Mouse (Mus musculus) G1E (cell line): ENCODE measurements around the gene Traf2. TPM values are rescaled to one million over a fixed set of nuclear protein-coding genes. Genes with fewer than 3 reads are reported as not detected.

Experiments
- ATAC-seq: 2 replicates; pipeline ENCODE4 v1.8.0; 2016; ENCODE audit warnings: mild to moderate bottlenecking; ENCODE audit not compliant: insufficient number of reproducible peaks, poor library complexity, low FRiP score, severe bottlenecking; ENCODE audit errors: extremely low read depth
- DNase-seq: peaks from one replicate; pipeline ENCODE4 v3.0.0; 2012; ENCODE audit warnings: low spot score
- H3K27me3 ChIP-seq: 2 replicates; pipeline ENCODE4 v1.6.1; 2012; ENCODE audit warnings: mild to moderate bottlenecking, low read length, inconsistent platforms; ENCODE audit not compliant: insufficient read depth
- H3K36me3 ChIP-seq: replicated peaks from 2 replicates; pipeline ENCODE3; 2012; ENCODE audit warnings: mild to moderate bottlenecking, inconsistent platforms
- H3K4me1 ChIP-seq: 2 replicates; pipeline ENCODE4 v1.6.1; 2012; ENCODE audit warnings: low read depth, low read length, inconsistent platforms, mixed read lengths; ENCODE audit not compliant: insufficient read depth
- H3K4me3 ChIP-seq: 2 replicates; pipeline ENCODE4 v1.5.1; 2012; ENCODE audit warnings: low read depth, mild to moderate bottlenecking, inconsistent platforms, low read length, moderate library complexity, mixed read lengths
- H3K9me3 ChIP-seq: replicated peaks from 2 replicates; pipeline ENCODE4 v1.6.1; 2012; ENCODE audit warnings: inconsistent platforms
- CTCF ChIP-seq: IDR thresholded peaks from 2 replicates; pipeline ENCODE4 v1.5.1; 2012; ENCODE audit warnings: low read depth, low read length, inconsistent platforms, mixed read lengths
- GATA1 ChIP-seq: IDR thresholded peaks from 2 replicates; pipeline ENCODE4 v1.6.1; 2012; ENCODE audit warnings: borderline replicate concordance, low read length, inconsistent platforms, mixed read lengths
- GATA2 ChIP-seq: IDR thresholded peaks from 2 replicates; pipeline ENCODE4 v1.6.1; 2012; ENCODE audit warnings: low read depth, low read length, inconsistent platforms, borderline replicate concordance
- POLR2AphosphoS5 ChIP-seq: IDR thresholded peaks from 2 replicates; pipeline ENCODE4 v1.6.1; 2012; ENCODE audit warnings: low read depth, low read length, inconsistent platforms; ENCODE audit not compliant: insufficient replicate concordance
- TAL1 ChIP-seq: conservative IDR thresholded peaks from 2 replicates; pipeline ENCODE4 v1.6.1; 2012; ENCODE audit warnings: low read depth, low read length, inconsistent platforms, mixed read lengths
- polyA plus RNA-seq: library from polyadenylated mRNA; stranded (reverse); fragments of >175 nt; gene quantifications from 2 replicates; pipeline ENCODE4 v1.2.3, GENCODE M21; 2012
- total RNA-seq, 2 experiments: library from RNA; stranded (forward) in 1 of 2; stranded (reverse) in 1 of 2; fragments of 200-1000 nt in 1 of 2; fragments of >200 nt in 1 of 2; fragmentation: Nextera tagmentation in 1 of 2; gene quantifications; 2 replicates each; pipeline ENCODE4 v1.2.3; 2014 to 2017

The Traf2 gene
- total and polyA plus RNA-seq, 3 experiments, result 7.1 to 18.1 (median 7.8) TPM

GRCm38 (mm10) chr2:25505000-25505399, 41.7 kb downstream of the Traf2 start:
- Histone ChIP-seq H3K27me3 (peaks cover 5% of the 10 kb centered on the region; the same call in 1 of the 2 replicates), H3K4me3 (no peak overlapping the region), H3K36me3 (peaks cover 56% of the 10 kb centered on the region), H3K4me1 (peaks cover 28% of the 10 kb centered on the region), H3K9me3 (no peaks in the 10 kb centered on the region)
- ATAC-seq (no peak), DNase-seq (no peak)
- TF ChIP-seq POLR2AphosphoS5, result no peak
- no peak for TF ChIP-seq TAL1
- TF ChIP-seq GATA1, result no peak

GRCm38 (mm10) chr2:25504538-25504937, 42.2 kb downstream of the Traf2 start:
- peaks cover 56% of the 10 kb centered on the region for H3K36me3 ChIP-seq
- peaks cover 33% of the 10 kb centered on the region for H3K4me1 ChIP-seq
- ATAC-seq, result no peak
- no peak for DNase-seq
- no peaks in the 10 kb centered on the region for H3K9me3 ChIP-seq
- H3K27me3 ChIP-seq, result peaks cover 5% of the 10 kb centered on the region; the same call in 1 of the 2 replicates
- no peak overlapping the region for H3K4me3 ChIP-seq
- no peak for TF ChIP-seq TAL1

GRCm38 (mm10) chr2:25502726-25503125, 44.0 kb downstream of the Traf2 start:
- no peak for DNase-seq
- H3K36me3 ChIP-seq, result peaks cover 56% of the 10 kb centered on the region
- TF ChIP-seq TAL1 (no peak), GATA2 (no peak), GATA1 (no peak), POLR2AphosphoS5 (no peak), CTCF (no peak)

DNA sequence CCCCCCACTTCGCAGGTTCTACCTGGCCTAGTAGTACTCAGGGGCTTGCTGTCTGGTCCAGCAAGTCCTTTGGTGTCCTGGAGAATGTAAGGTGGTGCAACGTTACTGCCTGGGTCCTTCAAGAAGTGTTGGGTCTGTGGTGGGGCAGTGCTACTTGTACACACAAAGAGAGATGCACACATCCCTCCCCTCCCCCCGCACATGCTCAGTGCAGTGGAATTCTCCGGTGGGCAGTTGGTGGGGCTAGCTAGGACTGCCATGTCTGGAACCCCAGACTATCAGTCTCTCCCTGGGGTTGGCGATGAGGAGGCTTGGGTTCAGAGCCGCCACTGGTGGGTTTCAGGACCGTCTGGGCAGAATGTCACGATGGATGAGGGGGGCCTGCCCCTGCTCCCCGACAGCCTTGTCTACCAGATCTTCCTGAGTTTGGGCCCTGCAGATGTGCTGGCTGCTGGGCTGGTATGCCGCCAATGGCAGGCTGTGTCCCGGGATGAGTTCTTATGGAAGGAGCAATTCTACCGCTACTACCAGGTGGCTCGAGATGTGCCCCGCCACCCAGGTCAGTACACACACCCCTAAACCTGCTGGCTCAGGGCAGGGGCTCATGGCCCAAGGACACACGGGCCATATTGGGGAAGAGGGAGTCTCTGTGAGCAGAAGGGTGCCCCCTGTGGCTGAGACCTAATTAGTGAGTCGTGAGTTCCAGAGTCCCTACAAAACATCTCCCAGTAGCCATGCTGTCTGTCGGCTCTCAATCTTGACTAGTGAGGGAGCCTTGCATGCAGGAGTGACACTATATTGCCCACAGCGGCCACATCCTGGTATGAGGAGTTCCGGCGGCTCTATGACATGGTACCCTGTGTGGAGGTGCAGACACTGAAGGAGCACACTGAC, 44.9 kb downstream of the Traf2 start, which contains the start of gene C8g:
Gene C8g (minus strand): TSS at position 127 of the 894 bp plus-strand sequence.
- no peak for DNase-seq
- TF ChIP-seq POLR2AphosphoS5 (no peak), GATA2 (no peak), TAL1 (no peak), GATA1 (no peak), CTCF (no peak)
- peaks cover 58% of the 10 kb centered on the region for H3K4me1 ChIP-seq

More at GRCm38 (mm10) chr2:25502726-25503125, 44.0 kb downstream of the Traf2 start:
- Histone ChIP-seq H3K27me3 (no peaks in the 10 kb centered on the region), H3K9me3 (no peaks in the 10 kb centered on the region), H3K4me1 (peaks cover 51% of the 10 kb centered on the region), H3K4me3 (no peak overlapping the region; the same call in 1 of the 2 replicates)
- no peak for ATAC-seq

GRCm38 (mm10) chr2:25500576-25501405, 45.9 kb downstream of the Traf2 start, which contains the start of gene Fbxw5:
Fbxw5 (plus strand) TSS chr2:25500750.
- peak; percentile 61 for ATAC-seq
- Histone ChIP-seq H3K36me3 (peaks cover 43% of the 10 kb centered on the region), H3K4me1 (peaks cover 60% of the 10 kb centered on the region), H3K4me3 (peak within 1 kb of the TSS; percentile 88), H3K27me3 (no peaks in the 10 kb centered on the region), H3K9me3 (no peaks in the 10 kb centered on the region)
- no peak for TF ChIP-seq GATA2
- no peak for TF ChIP-seq POLR2AphosphoS5
- TF ChIP-seq GATA1, result no peak
- TF ChIP-seq CTCF, result no peak
- TF ChIP-seq TAL1, result no peak
- DNase-seq, result peak; percentile 92

More for the DNA sequence above, 44.9 kb downstream of the Traf2 start, which contains the start of gene C8g:
- Histone ChIP-seq H3K36me3 (peaks cover 52% of the 10 kb centered on the region), H3K27me3 (no peaks in the 10 kb centered on the region), H3K4me3 (peak within 1 kb of the TSS; percentile 88), H3K9me3 (no peaks in the 10 kb centered on the region)
- ATAC-seq, result no peak

DNA sequence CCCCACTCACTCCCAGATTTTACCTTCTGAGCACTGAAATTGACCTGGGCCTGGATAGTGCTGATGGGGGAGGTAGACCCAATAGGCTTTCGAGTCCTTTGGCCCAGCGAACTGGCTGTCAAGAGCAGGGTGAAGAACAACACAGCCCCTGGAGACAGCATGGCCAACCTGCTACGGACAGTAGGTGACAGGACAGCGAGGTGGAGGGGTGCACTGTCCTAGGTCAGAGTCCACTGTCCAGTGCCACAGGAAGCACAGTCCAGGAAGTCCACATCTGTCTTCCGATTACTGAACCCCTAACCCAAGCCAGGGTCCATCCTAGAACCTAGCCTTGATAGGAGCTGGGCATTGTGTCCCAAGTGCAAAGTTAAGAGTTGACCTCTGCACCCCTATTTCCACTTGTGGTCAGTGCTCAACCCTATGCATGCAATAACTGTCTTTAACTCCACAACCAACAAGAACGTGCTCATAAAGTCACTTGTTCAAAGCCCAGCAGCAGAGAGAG, 46.6 kb downstream of the Traf2 start:
- Histone ChIP-seq H3K9me3 (no peaks in the 10 kb centered on the region), H3K4me3 (peak overlapping the region; percentile 88), H3K36me3 (peaks cover 36% of the 10 kb centered on the region), H3K4me1 (peaks cover 60% of the 10 kb centered on the region), H3K27me3 (peaks cover 5% of the 10 kb centered on the region; the same call in 1 of the 2 replicates)
- no peak for ATAC-seq
- TF ChIP-seq GATA2 (no peak), TAL1 (no peak), GATA1 (no peak), CTCF (no peak), POLR2AphosphoS5 (no peak)
- DNase-seq, result no peak
